Mouse (Mus musculus): ENCODE measurements around the gene Jak2. TPM values are rescaled to one million over a fixed set of nuclear protein-coding genes. Genes with fewer than 3 reads are reported as not detected.

Jak2 gene
- polyA plus RNA-seq, 1 experiment, result 0.67 TPM

GRCm38 (mm10) chr19:29249933-29250332 lies 1.7 kb upstream of the Jak2 start:
- H3K27me3 ChIP-seq (ENCODE audit: control insufficient read depth), result peaks cover 10% of the 10 kb centered on the region
- TF ChIP-seq GATA1 (IDR thresholded peaks at IDR 0.05; ENCODE audit: low read length) (no peak), TAL1 (IDR thresholded peaks at IDR 0.05; ENCODE audit: low read length) (no peak)
- H3K4me3 ChIP-seq (replicated peaks), result peak overlapping the region; percentile 99
- peaks cover 44% of the 10 kb centered on the region for H3K4me1 ChIP-seq (ENCODE audit: control insufficient read depth)
- H3K36me3 ChIP-seq (ENCODE audit: control insufficient read depth), result peaks cover 14% of the 10 kb centered on the region
- H3K9me3 ChIP-seq (ENCODE audit: control insufficient read depth, low read length), result no peaks in the 10 kb centered on the region

DNA sequence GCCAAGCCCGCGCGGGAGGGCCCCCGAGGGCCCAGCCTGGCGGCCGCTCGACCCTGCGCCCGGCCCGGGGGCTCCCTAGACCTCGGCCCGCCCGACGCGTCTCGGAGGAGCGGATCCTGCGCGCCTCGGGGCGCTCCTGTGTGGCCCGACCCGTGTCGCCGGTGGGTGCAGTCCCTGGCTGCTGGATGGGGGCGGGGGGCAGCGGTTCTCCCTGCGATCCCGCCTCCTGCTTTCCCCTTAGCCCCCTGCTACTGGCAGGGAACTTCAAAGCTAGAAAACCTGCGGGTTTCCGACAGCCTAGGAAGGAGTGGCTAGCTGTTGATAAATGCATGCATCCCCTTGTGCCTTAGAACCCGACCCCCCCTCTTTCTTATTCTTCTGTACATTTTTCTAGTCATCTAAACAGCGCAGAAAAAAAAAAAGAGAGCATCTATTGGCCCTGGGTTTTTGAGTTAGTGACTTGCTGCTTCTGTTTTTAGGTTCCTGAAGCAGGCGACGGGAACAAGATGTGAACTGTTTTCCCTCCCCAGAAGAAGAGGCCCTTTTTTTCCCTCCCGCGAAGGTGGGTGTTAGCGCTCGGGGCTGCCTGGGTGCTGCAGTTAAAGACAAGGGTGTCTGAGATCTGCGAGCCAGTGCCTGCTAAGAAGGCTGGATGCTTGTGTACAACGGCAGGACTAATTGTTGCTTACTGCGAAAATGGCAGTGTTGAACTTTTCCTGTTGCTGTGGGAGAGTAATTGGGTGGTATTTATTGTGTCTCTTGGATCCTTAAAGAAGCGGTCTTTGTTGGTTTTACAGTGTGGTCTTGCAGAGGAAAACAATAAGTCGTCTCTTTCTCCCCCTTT lies 552 bp downstream of the Jak2 start:
- H3K36me3 ChIP-seq (ENCODE audit: control insufficient read depth), result peaks cover 37% of the 10 kb centered on the region
- peaks cover 55% of the 10 kb centered on the region for H3K4me1 ChIP-seq (ENCODE audit: control insufficient read depth)
- H3K9me3 ChIP-seq (ENCODE audit: control insufficient read depth, low read length), result no peaks in the 10 kb centered on the region
- H3K4me3 ChIP-seq (replicated peaks), result peak overlapping the region; percentile 99
- peaks cover 8% of the 10 kb centered on the region for H3K27me3 ChIP-seq (ENCODE audit: control insufficient read depth)
- TF ChIP-seq TAL1 (IDR thresholded peaks at IDR 0.05; ENCODE audit: low read length), result no peak
- no peak for TF ChIP-seq GATA1 (IDR thresholded peaks at IDR 0.05; ENCODE audit: low read length)

DNA sequence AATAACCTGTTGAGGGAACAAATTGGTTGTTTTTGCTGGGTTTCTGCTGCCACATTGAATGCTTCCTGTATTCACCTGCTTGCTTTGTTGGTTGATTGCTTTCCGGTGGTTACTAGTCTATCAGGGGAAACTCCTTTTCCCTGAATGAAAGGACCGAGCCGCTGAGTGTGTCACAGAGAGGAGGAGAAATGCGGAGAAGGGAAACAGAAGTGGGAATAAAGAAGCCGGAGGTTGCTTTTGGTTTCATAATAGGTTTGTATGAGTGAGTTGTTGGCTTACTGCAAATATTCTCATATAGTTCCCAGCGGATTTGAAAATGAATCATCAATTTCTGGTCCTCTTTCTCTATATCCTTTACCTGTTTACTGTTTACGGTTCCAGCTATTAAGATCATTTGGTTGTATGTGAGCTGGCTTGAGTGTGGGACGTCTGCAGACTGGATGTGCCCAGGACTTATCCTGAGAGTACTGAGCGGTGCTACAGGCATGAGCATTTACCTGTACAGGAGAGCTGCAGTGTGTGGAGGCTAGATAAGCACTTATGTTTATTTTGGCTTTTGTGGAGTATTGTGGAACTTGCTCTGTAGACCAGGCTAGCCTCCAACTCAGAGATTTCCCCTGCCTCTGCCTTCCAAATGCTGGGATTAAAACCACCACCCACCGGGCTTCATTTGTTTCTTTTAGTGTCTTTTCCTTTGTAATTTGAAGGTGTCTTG lies 1.4 kb downstream of the Jak2 start:
- Histone ChIP-seq H3K27me3 (ENCODE audit: control insufficient read depth) (peaks cover 5% of the 10 kb centered on the region; the same call in 1 of the 2 replicates), H3K9me3 (ENCODE audit: control insufficient read depth, low read length) (no peaks in the 10 kb centered on the region), H3K4me3 (replicated peaks) (peak overlapping the region; percentile 99), H3K36me3 (ENCODE audit: control insufficient read depth) (peaks cover 39% of the 10 kb centered on the region), H3K4me1 (ENCODE audit: control insufficient read depth) (peaks cover 57% of the 10 kb centered on the region)
- TF ChIP-seq TAL1 (IDR thresholded peaks at IDR 0.05; ENCODE audit: low read length) (peak; percentile 33; the same call in 2 of the 3 replicates), GATA1 (IDR thresholded peaks at IDR 0.05; ENCODE audit: low read length) (peak; percentile 51; the same call in 1 of the 2 replicates)

DNA sequence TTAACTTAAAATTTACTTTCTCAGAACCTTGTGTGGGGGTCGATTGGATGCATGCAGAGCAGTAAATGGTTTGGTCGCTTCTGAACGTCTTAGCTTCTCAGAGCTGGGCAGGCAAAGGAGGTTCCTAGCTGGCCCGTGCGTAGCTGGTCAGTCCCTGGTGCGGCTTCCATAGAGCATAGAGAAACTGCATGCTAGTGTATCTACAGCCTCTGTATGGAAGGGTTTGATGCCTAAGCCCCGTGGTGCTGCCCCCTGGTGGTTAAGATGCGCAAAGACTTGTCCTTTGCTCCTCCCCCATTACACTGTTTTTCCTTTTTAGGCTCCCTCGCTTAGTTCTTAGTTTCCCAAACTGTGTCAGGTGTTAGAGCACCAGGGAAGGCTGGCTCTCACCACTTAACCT lies 2.1 kb downstream of the Jak2 start:
- Histone ChIP-seq H3K4me3 (replicated peaks) (peak overlapping the region; percentile 99), H3K4me1 (ENCODE audit: control insufficient read depth) (peaks cover 54% of the 10 kb centered on the region), H3K9me3 (ENCODE audit: control insufficient read depth, low read length) (no peaks in the 10 kb centered on the region), H3K27me3 (ENCODE audit: control insufficient read depth) (peaks cover 5% of the 10 kb centered on the region; the same call in 1 of the 2 replicates), H3K36me3 (ENCODE audit: control insufficient read depth) (peaks cover 46% of the 10 kb centered on the region)
- TF ChIP-seq GATA1 (IDR thresholded peaks at IDR 0.05; ENCODE audit: low read length), result no peak
- no peak for TF ChIP-seq TAL1 (IDR thresholded peaks at IDR 0.05; ENCODE audit: low read length)

- H3K4me3 ChIP-seq (replicated peaks), result peak overlapping the region; percentile 99
- no peak for TF ChIP-seq GATA1 (IDR thresholded peaks at IDR 0.05; ENCODE audit: low read length)
- no peak for TF ChIP-seq TAL1 (IDR thresholded peaks at IDR 0.05; ENCODE audit: low read length)
Observed at GRCm38 (mm10) chr19:29254671-29255070, 3.0 kb downstream of the Jak2 start.

GRCm38 (mm10) chr19:29255327-29256027 lies 3.8 kb downstream of the Jak2 start:
- H3K36me3 ChIP-seq (ENCODE audit: control insufficient read depth), result peaks cover 61% of the 10 kb centered on the region
- H3K4me3 ChIP-seq (replicated peaks), result no peak overlapping the region
- no peaks in the 10 kb centered on the region for H3K9me3 ChIP-seq (ENCODE audit: control insufficient read depth, low read length)

More at GRCm38 (mm10) chr19:29254671-29255070, 3.0 kb downstream of the Jak2 start:
- peaks cover 45% of the 10 kb centered on the region for H3K4me1 ChIP-seq (ENCODE audit: control insufficient read depth)
- peaks cover 54% of the 10 kb centered on the region for H3K36me3 ChIP-seq (ENCODE audit: control insufficient read depth)
- peaks cover 1% of the 10 kb centered on the region; the same call in 1 of the 2 replicates for H3K27me3 ChIP-seq (ENCODE audit: control insufficient read depth)
- no peaks in the 10 kb centered on the region for H3K9me3 ChIP-seq (ENCODE audit: control insufficient read depth, low read length)

DNA sequence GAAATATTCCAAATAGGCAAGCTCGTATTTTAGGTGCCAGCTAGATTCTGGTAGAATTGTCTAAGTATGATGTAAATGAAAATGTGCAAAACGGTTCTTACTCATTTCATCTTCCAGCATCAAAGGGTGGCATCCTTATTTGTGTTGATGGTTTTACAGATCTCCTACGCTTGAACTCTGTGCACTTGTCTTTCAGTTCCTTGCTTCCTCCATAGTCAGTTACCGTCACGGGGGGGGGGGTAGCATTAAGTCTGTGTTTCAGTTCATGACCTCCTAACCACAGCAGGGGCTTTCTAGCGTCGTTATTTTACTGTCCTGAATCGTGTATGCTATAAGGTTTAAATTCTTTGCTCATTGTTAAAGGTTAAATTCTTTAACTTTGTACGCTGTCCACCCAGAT lies 10.0 kb downstream of the Jak2 start:
- TF ChIP-seq GATA1 (IDR thresholded peaks at IDR 0.05; ENCODE audit: low read length) (no peak), TAL1 (IDR thresholded peaks at IDR 0.05; ENCODE audit: low read length) (no peak)
- peaks cover 17% of the 10 kb centered on the region for H3K4me1 ChIP-seq (ENCODE audit: control insufficient read depth)
- peaks cover 82% of the 10 kb centered on the region for H3K36me3 ChIP-seq (ENCODE audit: control insufficient read depth)
- H3K9me3 ChIP-seq (ENCODE audit: control insufficient read depth, low read length), result no peaks in the 10 kb centered on the region
- no peak overlapping the region for H3K4me3 ChIP-seq (replicated peaks)
- H3K27me3 ChIP-seq (ENCODE audit: control insufficient read depth), result no peaks in the 10 kb centered on the region

More at GRCm38 (mm10) chr19:29255327-29256027, 3.8 kb downstream of the Jak2 start:
- Histone ChIP-seq H3K27me3 (ENCODE audit: control insufficient read depth) (no peaks in the 10 kb centered on the region), H3K4me1 (ENCODE audit: control insufficient read depth) (peaks cover 40% of the 10 kb centered on the region)
- TF ChIP-seq TAL1 (IDR thresholded peaks at IDR 0.05; ENCODE audit: low read length) (no peak), GATA1 (IDR thresholded peaks at IDR 0.05; ENCODE audit: low read length) (no peak)

DNA sequence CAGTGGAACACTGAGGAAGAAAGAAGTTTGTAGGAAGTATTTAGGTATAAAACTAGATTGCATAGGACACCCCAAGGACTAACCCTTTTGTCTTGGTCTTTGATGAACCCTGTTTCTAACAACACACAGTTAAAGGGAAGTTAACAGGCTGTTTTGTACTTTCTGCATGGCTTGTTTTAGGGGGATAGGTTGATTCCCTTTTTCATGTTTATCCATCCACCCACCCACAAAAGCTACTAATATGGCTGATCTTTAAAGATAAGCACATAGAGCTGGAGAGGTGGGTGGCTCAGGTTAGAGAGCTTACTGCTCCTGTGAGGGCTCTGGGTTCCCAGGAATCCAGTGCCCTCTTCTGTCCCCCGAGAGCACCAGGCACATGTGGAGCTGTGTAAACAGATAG lies 11.9 kb downstream of the Jak2 start:
- Histone ChIP-seq H3K9me3 (ENCODE audit: control insufficient read depth, low read length) (no peaks in the 10 kb centered on the region), H3K4me1 (ENCODE audit: control insufficient read depth) (peaks cover 21% of the 10 kb centered on the region), H3K4me3 (replicated peaks) (no peak overlapping the region), H3K27me3 (ENCODE audit: control insufficient read depth) (no peaks in the 10 kb centered on the region), H3K36me3 (ENCODE audit: control insufficient read depth) (peaks cover 83% of the 10 kb centered on the region)
- TF ChIP-seq GATA1 (IDR thresholded peaks at IDR 0.05; ENCODE audit: low read length), result no peak
- no peak for TF ChIP-seq TAL1 (IDR thresholded peaks at IDR 0.05; ENCODE audit: low read length)
